Mouse (Mus musculus): Measurements from ENCODE around the gene Lyst.
"Not testable (repeated sequence)": the region's sequence is repeated elsewhere in the genome, so short reads cannot be mapped to it uniquely, and the experiment has no call there.

Gene Lyst

GRCm38 (mm10) chr13:13783296-13783695 lies 193.1 kb downstream of the Lyst start:
- no peak for DNase-seq (ENCODE audit: low read depth)

GRCm38 (mm10) chr13:13783894-13784419 lies 193.8 kb downstream of the Lyst start, which contains the start of gene Gng4:
Gene Gng4 (plus strand): TSS chr13:13784059.
- DNase-seq (ENCODE audit: low read depth) = no peak

GRCm38 (mm10) chr13:13784420-13784936 lies 194.3 kb downstream of the Lyst start:
- no peak for DNase-seq (ENCODE audit: low read depth)

DNA sequence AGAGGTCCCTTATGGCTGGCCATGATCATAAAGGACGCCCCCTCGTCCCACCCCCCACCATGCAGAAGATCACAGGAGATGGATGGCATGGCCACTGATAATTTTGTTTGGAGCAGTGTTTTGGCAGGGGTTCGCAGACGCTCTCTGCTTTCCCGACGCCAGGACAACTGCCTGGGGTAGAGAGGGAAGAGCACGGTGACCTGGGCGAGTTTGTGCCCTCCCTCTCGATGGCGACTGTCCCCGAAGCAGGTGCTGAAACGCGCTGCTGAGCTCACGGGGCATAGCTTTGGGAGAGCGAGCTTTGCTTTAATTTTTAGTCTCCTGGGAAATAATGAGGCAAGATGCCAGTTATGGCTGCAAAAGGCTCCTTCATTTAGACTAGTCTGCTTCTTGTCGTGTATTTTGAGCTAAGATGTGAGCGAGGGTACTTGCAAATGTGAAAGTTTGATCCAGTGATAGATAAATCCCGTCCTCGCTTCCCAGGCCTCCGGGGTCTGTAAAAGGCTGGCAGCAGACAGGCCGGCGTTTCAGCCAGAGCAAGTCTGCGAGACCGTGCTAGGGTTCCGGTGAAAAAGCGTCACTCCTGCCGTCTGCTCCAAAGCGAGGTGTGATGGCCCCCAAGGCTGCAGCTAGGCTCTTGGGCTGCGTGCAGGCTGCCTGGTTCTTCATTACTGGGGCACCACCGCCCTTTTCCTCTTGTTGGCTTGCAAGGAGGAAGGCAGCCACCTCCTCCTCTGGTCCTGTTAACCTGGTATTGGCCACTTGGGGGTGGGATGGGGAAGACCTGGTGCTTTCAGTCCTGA lies 195.0 kb downstream of the Lyst start:
- DNase-seq (ENCODE audit: low read depth) = no peak

GRCm38 (mm10) chr13:13786971-13787370 lies 196.8 kb downstream of the Lyst start:
- DNase-seq (ENCODE audit: low read depth) = no peak

DNA sequence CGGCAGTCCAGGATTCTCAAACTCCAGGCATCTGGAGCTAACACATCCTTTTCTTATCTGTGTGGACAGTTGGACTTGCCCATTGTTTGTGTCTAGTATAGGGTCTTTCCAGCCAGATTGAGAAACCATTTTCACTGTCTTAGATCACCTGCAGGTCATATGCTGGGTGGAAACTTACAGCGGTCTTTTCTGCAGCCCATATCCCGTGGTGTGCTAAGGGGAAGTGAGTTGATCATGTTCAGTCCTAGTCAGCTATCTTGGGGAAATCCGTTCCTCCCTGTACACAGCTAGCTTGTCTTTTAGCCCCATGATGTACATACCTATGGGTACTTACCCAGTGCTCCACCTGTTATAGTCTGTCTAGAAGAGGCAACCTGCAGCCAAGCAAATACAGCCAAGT lies 197.9 kb downstream of the Lyst start:
- DNase-seq (ENCODE audit: low read depth) = no peak

DNA sequence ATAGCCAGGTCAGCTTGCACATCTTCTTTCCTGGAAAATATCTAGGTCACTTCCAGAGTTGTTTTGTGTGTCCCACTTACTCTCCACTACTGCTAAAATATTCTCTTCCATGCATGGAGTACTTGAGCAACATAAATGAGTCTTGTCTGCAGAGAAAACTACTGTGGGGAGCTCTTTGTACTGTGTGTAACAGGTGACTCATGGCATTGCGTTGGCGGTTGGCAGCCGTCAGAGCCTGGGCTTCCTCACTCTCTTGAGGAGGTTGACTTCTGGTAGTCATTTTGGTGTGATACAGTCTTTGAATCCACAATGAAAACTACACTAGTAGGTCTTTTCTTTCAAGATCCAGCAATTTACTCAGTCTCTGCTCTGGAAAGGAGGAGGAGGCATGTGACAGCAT lies 201.8 kb downstream of the Lyst start:
- DNase-seq (ENCODE audit: low read depth) = no peak

DNA sequence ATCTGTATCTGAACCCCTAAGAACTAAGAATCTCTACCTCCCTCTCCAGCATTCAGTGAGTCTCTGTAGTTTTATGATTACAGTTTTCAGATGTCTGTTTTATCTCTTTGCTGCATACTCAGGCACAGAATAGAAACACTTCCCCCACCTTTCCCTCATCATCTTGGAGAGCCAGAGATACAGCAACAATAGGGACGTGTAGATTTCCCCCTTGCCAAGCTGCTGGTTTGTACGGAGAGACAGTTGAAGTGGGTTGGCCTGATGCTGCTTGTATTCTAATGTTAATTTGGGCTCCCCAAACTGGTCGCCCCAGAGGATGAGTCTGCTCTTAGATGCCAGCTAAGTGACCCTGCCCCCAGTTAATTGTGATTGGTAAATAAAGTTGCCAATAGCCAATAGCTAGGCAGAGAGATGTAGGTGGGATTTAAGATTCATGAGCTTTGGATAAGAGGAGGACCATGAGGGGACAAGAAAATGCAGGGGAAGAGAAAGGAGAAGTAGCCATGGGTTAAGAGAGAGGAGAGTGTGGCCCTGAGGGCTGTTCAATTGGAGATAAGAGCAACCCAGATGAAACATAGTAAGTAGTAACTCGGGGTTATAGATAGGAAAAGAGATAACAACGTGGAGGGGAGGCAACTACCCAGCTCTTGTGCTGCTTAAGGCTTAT lies 205.1 kb downstream of the Lyst start:
- no peak for DNase-seq (ENCODE audit: low read depth)

DNA sequence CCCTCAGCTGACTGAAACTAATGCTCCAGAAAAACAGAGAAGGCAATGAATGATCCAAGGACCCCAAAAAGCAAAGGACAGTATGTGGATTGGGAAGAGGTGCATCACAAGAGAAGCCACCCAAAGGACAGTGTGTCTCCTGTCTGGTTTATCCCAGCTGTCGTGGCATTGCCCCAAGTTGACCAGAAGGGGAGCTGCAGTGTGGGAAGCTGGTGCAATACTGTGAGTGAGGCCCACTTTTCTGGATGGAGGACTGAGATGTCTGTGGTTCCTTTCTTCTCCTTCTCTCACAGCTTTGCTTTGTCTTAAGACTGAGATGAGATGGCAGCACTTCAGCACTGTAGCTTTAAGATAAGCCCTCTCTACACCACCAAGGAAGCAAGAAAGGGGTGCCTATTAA lies 205.9 kb downstream of the Lyst start:
- DNase-seq (ENCODE audit: low read depth) = no peak

- not testable (repeated sequence) for DNase-seq (ENCODE audit: low read depth)
These were observed 207.6 kb downstream of the Lyst start for GRCm38 (mm10) chr13:13797816-13798215.

GRCm38 (mm10) chr13:13798775-13799174 lies 208.6 kb downstream of the Lyst start:
- no peak for DNase-seq (ENCODE audit: low read depth)

GRCm38 (mm10) chr13:13808337-13809132 lies 218.3 kb downstream of the Lyst start:
- no peak for DNase-seq (ENCODE audit: low read depth)

GRCm38 (mm10) chr13:13810885-13811284 lies 220.7 kb downstream of the Lyst start:
- no peak for DNase-seq (ENCODE audit: low read depth)

DNA sequence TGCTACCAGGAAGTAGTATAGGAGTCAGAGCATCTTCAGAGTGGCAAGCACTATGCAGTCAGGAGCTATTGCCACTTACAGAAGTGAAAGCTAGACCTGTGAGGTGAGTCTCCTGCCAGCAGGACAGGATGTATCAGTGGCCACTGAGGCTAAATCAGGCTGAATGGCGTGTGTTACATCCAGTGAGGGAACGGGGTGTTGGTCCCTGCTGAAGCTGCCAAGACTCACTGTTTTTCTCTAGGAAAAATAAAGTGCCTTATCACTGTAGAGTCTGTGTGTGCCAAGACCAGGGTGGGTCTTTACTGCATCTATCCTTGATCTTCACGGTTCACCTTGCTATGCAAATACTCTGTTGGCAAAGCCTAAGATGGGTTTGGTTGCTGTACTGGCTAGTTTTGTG lies 228.5 kb downstream of the Lyst start:
- DNase-seq (ENCODE audit: low read depth) = no peak

GRCm38 (mm10) chr13:13820234-13821123 lies 230.3 kb downstream of the Lyst start:
- no peak for DNase-seq (ENCODE audit: low read depth)

GRCm38 (mm10) chr13:13824946-13825345 lies 234.7 kb downstream of the Lyst start:
- DNase-seq (ENCODE audit: low read depth) = no peak

GRCm38 (mm10) chr13:13826533-13826932 lies 236.3 kb downstream of the Lyst start:
- DNase-seq (ENCODE audit: low read depth) = no peak

- DNase-seq (ENCODE audit: low read depth) = no peak
These were observed 237.9 kb downstream of the Lyst start for GRCm38 (mm10) chr13:13828125-13828524.

Data from c-Kit-positive CD71-negative TER-119-negative erythroid progenitor cells, embryonic 14.5 days (primary cell).